9 mouse cellular contexts compared by ENCODE assay signal in the genomic region with DNA sequence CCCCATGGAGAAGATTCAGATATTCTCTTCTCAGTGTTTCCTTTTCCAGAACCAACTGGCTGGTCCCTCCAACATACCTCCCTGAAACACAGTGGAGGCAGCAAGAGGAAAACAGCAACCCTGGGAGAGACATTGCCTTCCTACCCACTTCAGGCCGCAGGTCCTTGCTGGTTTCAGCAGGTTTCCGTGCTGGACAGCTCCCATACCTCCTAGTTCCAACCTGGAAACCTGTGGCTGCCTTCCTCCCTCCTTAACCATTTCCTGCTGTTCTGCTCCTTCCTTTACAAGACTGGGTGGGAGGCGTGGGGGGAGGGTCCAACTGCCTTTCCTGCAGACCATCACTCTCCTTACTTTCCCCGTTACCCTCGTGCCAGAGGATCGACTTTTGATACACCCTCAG. TPM values are rescaled to one million over a fixed set of nuclear protein-coding genes. Genes with fewer than 3 reads are reported as not detected.
DNase-seq lines count a peak whose midpoint lies in the region; ATAC-seq and TF ChIP-seq lines count a peak whose summit lies in the region.
"Had no signal": no experiment of that assay in that cellular context is flagged by ENCODE, and none has a peak within 500 bp of the region (broad histone marks: within the 10 kb centered on the region; RNA-seq: fewer than 3 reads in every experiment).

No protein-coding gene starts in this region.

- 34% methylated on average over 6 of the region's 6 CpGs for WGBS in kidney, adult 2 months
- 10% methylated on average over 6 of the region's 6 CpGs for WGBS in kidney, embryonic 14.5 days
- 11% methylated on average over 6 of the region's 6 CpGs for WGBS in limb, embryonic 11.5 days
- 21% methylated on average over 6 of the region's 6 CpGs for WGBS in forebrain, embryonic 14.5 days

- no peaks in the 10 kb centered on the region for H3K27me3 ChIP-seq in kidney, adult 2 months (replicated peaks; ENCODE audit: control insufficient read depth, insufficient read depth, low read length)
- H3K27me3 ChIP-seq in kidney, embryonic 14.5 days (ENCODE audit: control insufficient read depth, insufficient read depth, low read length): no peaks in the 10 kb centered on the region
- no peaks in the 10 kb centered on the region for H3K27me3 ChIP-seq in limb, embryonic 11.5 days (ENCODE audit: control insufficient read depth, insufficient read depth, low read length)
- no peaks in the 10 kb centered on the region for H3K27me3 ChIP-seq in forebrain, embryonic 14.5 days (replicated peaks; ENCODE audit: control insufficient read depth, insufficient read depth, low read length)
- H3K27me3 ChIP-seq: intestine, embryonic 15.5 days had no signal

- H3K27ac ChIP-seq in kidney, adult 2 months (ENCODE audit: insufficient read depth, low read depth, low read length): no peak overlapping the region
- H3K27ac ChIP-seq in kidney, embryonic 14.5 days (ENCODE audit: low read depth, low read length): no peak overlapping the region
- no peak overlapping the region for H3K27ac ChIP-seq in ES-E14 (ENCODE audit: insufficient read depth, low read depth, low read length, poor library complexity, severe bottlenecking)
- H3K27ac ChIP-seq in limb, embryonic 11.5 days (replicated peaks; ENCODE audit: low read depth, low read length): no peak overlapping the region
- H3K27ac ChIP-seq in forebrain, embryonic 14.5 days (ENCODE audit: low read depth, low read length): no peak overlapping the region
- H3K27ac ChIP-seq: intestine, embryonic 15.5 days had no signal

- no peak for TF ChIP-seq POLR2A in kidney, adult 2 months (IDR thresholded peaks at IDR 0.05; ENCODE audit: low read depth, low read length)

- H3K9me3 ChIP-seq in kidney, embryonic 14.5 days (ENCODE audit: control insufficient read depth, low read length): no peaks in the 10 kb centered on the region
- no peaks in the 10 kb centered on the region for H3K9me3 ChIP-seq in ES-E14 (ENCODE audit: control insufficient read depth, insufficient read depth, low read depth, low read length)
- H3K9me3 ChIP-seq in limb, embryonic 11.5 days (ENCODE audit: control insufficient read depth, low read length): no peaks in the 10 kb centered on the region
- no peaks in the 10 kb centered on the region for H3K9me3 ChIP-seq in forebrain, embryonic 14.5 days (replicated peaks; ENCODE audit: control insufficient read depth, low read length)
- H3K9me3 ChIP-seq: intestine, embryonic 15.5 days had no signal

- no peak for TF ChIP-seq CTCF in kidney, adult 2 months (conservative IDR thresholded peaks at IDR 0.05; ENCODE audit: insufficient read depth, insufficient read length, low read depth, low read length)

- no peaks in the 10 kb centered on the region for H3K36me3 ChIP-seq in kidney, adult 2 months (ENCODE audit: control insufficient read depth, insufficient read depth, low read length)
- no peaks in the 10 kb centered on the region for H3K36me3 ChIP-seq in kidney, embryonic 14.5 days (ENCODE audit: control insufficient read depth, insufficient read depth, low read length)
- H3K36me3 ChIP-seq in ES-E14 (ENCODE audit: control insufficient read depth, insufficient read depth, low read length, poor library complexity, severe bottlenecking): no peaks in the 10 kb centered on the region; the same call in 1 of the 2 replicates
- no peaks in the 10 kb centered on the region for H3K36me3 ChIP-seq in limb, embryonic 11.5 days (ENCODE audit: control insufficient read depth, insufficient read depth, low read length)
- no peaks in the 10 kb centered on the region for H3K36me3 ChIP-seq in forebrain, embryonic 14.5 days (ENCODE audit: control insufficient read depth, insufficient read depth, low read length)
- H3K36me3 ChIP-seq: intestine, embryonic 15.5 days had no signal

- no peaks in the 10 kb centered on the region; the same call in 1 of the 2 replicates for H3K4me1 ChIP-seq in kidney, adult 2 months (ENCODE audit: control insufficient read depth, insufficient read depth, low read length)
- peaks cover 13% of the 10 kb centered on the region; the same call in 1 of the 2 replicates for H3K4me1 ChIP-seq in kidney, embryonic 14.5 days (ENCODE audit: control insufficient read depth, insufficient read depth, low read length)
- H3K4me1 ChIP-seq in ES-E14 (ENCODE audit: control insufficient read depth in 2 of 2, insufficient read depth in 2 of 2, low read length in 2 of 2, poor library complexity in 1 of 2): peaks cover 10 to 28% of the 10 kb centered on the region in 2 experiments
- H3K4me1 ChIP-seq in limb, embryonic 11.5 days (ENCODE audit: control insufficient read depth, insufficient read depth, low read length): peaks cover 23% of the 10 kb centered on the region
- peaks cover 3% of the 10 kb centered on the region for H3K4me1 ChIP-seq in forebrain, embryonic 14.5 days (ENCODE audit: control insufficient read depth, insufficient read depth, low read length)

- H3K9ac ChIP-seq in kidney, embryonic 14.5 days (ENCODE audit: low read depth, low read length): no peak overlapping the region
- no peak overlapping the region for H3K9ac ChIP-seq in ES-E14 (ENCODE audit: insufficient read depth, low read depth, low read length, poor library complexity, severe bottlenecking)
- H3K9ac ChIP-seq in limb, embryonic 11.5 days (ENCODE audit: low read length): no peak overlapping the region
- H3K9ac ChIP-seq in forebrain, embryonic 14.5 days (ENCODE audit: low read length): no peak overlapping the region
- H3K9ac ChIP-seq: intestine, embryonic 15.5 days had no signal

- no peak overlapping the region for H3K4me2 ChIP-seq in kidney, embryonic 14.5 days (replicated peaks; ENCODE audit: low read depth, low read length)
- no peak overlapping the region for H3K4me2 ChIP-seq in limb, embryonic 11.5 days (ENCODE audit: low read depth, severe bottlenecking)
- no peak overlapping the region for H3K4me2 ChIP-seq in forebrain, embryonic 14.5 days (ENCODE audit: low read length)
- H3K4me2 ChIP-seq: intestine, embryonic 15.5 days had no signal

- ATAC-seq in kidney, embryonic 14.5 days (ENCODE audit: low FRiP score, low TSS enrichment): no peak
- ATAC-seq in limb, embryonic 11.5 days (ENCODE audit: insufficient number of reproducible peaks, low FRiP score, low TSS enrichment, low read depth): no peak
- ATAC-seq in forebrain, embryonic 14.5 days: no peak
- ATAC-seq: intestine, embryonic 15.5 days had no signal

- H3K4me3 ChIP-seq in kidney, adult 2 months (ENCODE audit: insufficient read depth, low read depth, low read length): no peak overlapping the region
- no peak overlapping the region for H3K4me3 ChIP-seq in kidney, embryonic 14.5 days (ENCODE audit: low read length)
- no peak overlapping the region for H3K4me3 ChIP-seq in ES-E14 (ENCODE audit: insufficient read depth in 1 of 2, low read depth in 1 of 2, low read length in 2 of 2, poor library complexity in 1 of 2, severe bottlenecking in 1 of 2)
- H3K4me3 ChIP-seq in limb, embryonic 11.5 days (ENCODE audit: low read depth, low read length): no peak overlapping the region
- no peak overlapping the region for H3K4me3 ChIP-seq in forebrain, embryonic 14.5 days (ENCODE audit: low read depth, low read length)
- H3K4me3 ChIP-seq: intestine, embryonic 15.5 days had no signal

- in situ Hi-C loops in ES-E14 (cut with MboI; ENCODE audit: low sequenced_read_pairs in 2 of 2, unreplicated experiment in 2 of 2): no loop called here

- DNase-seq in kidney, adult 2 months: peak; percentile 27
- peak; percentile 69 for DNase-seq in ES-E14 (ENCODE audit: low read depth, low spot score)
- peak; percentile 48 to 69 for DNase-seq in adrenal gland, postnatal 36 days
- peak; percentile 90 for DNase-seq in limb, embryonic 11.5 days (ENCODE audit: low spot score)
- no peak for DNase-seq in right cerebral cortex, postnatal 4 days
- no peak for DNase-seq in forebrain, embryonic 14.5 days (ENCODE audit: low spot score)
- DNase-seq in layer of hippocampus, postnatal 36 days: no peak

TF ChIP-seq in ES-E14, 5 proteins besides CTCF, POLR2A, EP300 and RAD21:
- TF ChIP-seq ZC3H11A (IDR thresholded peaks at IDR 0.05; ENCODE audit: borderline replicate concordance, low read depth, low read length) (no peak), CHD2 (IDR thresholded peaks at IDR 0.05; ENCODE audit: low read depth, low read length) (no peak), ZNF384 (IDR thresholded peaks at IDR 0.05; ENCODE audit: low read depth, low read length) (no peak), HCFC1 (IDR thresholded peaks at IDR 0.05; ENCODE audit: borderline replicate concordance, insufficient read depth, low read length) (no peak), MAFK (IDR thresholded peaks at IDR 0.05; ENCODE audit: insufficient read depth, low read depth, low read length) (no peak)

RNA-seq across cellular contexts. Expression of gene Nav1, which starts 27.7 kb away (rescaled TPM):
- polyA plus RNA-seq in kidney, adult 2 months (2012; rRNA removed): 6.0 and 7.1 TPM in 2 replicates
- 12.1 and 23.7 TPM in 2 replicates for polyA plus RNA-seq in kidney, embryonic 14.5 days (2014; fragmentation: Nextera tagmentation; extraction: Ambion mirVana)
- 10.4 and 11.4 TPM in 2 replicates for total RNA-seq in ES-E14 (2012; rRNA removed)
- 10 to 100 TPM; 11.3 to 17.1 TPM for total RNA-seq in adrenal gland, postnatal 36 days (2021)
- 16.4 and 16.7 TPM in 2 replicates for polyA plus RNA-seq in limb, embryonic 11.5 days (2014; fragmentation: Nextera tagmentation; extraction: Ambion mirVana)
- polyA plus RNA-seq in forebrain, embryonic 14.5 days (2014; fragmentation: Nextera tagmentation; extraction: Ambion mirVana): 26.1 and 38.3 TPM in 2 replicates
- 10 to 100 TPM; 64.6 to 75.1 TPM for total RNA-seq in layer of hippocampus, postnatal 36 days (2021)

Comparison
In these comparisons a context has a peak if more than half of its experiments do, and no peak if none do; other contexts are left out.
1. DNase-seq: peak in kidney, adult 2 months (single experiment), ES-E14 (single experiment), adrenal gland, postnatal 36 days (2 of 2) and limb, embryonic 11.5 days (single experiment); none in right cerebral cortex, postnatal 4 days (single experiment), forebrain, embryonic 14.5 days (single experiment) and layer of hippocampus, postnatal 36 days (0 of 2).